Mouse (Mus musculus): ENCODE data around the gene Tomm7.
"Not testable (repeated sequence)": the region's sequence is repeated elsewhere in the genome, so short reads cannot be mapped to it uniquely, and the experiment has no call there.

Gene Tomm7

DNA sequence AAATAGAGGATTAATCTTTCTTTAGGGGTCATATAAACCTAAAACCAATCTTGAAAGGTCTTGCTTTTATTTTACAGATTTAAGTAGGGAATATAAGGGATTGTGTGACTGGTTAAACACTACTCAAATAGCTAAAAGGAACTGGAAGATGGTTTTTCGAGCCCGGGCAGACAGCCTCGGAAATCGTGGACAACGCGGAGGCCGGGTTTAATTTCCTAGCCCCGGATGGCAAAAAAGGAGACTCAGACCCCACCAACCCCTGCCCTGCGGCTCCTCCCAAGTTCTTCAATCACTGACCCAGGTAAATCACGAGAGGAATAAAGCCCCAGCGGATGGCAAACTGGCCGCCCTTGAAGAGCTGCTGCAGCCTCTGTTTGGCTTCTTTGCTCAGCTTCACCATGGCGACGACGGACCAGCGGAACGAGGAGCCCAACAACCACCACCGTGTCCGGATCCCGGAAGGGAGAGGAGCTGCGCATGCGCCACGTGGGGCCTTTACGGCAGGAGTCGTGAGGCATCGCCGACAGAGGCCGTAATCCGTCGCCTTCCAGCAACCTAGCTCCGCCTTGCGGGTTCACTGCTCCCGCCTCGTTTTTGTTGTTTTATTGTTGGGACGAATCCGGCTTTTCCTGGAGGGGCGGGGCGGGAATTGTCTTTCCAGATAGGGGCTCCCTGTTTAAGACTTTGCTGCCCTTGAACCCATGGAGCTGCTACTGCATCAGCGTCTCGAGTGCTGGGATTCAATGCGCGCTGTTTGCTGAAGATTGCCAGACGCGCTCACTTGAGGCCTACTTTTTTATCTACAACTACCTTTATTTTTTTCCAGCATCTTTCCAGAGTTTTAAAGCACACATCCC lies at the start of gene Tomm7:
Tomm7 (minus strand) TSS at position 488 of the 857 bp plus-strand sequence.
- ATAC-seq (ENCODE audit: low TSS enrichment), result peak; percentile 98

GRCm38 (mm10) chr5:23893156-23893863 lies 49.3 kb upstream of the Tomm7 start:
- ATAC-seq (ENCODE audit: low TSS enrichment), result no peak

GRCm38 (mm10) chr5:23890734-23891133 lies 46.8 kb upstream of the Tomm7 start:
- peak; percentile 95 for ATAC-seq (ENCODE audit: low TSS enrichment)

DNA sequence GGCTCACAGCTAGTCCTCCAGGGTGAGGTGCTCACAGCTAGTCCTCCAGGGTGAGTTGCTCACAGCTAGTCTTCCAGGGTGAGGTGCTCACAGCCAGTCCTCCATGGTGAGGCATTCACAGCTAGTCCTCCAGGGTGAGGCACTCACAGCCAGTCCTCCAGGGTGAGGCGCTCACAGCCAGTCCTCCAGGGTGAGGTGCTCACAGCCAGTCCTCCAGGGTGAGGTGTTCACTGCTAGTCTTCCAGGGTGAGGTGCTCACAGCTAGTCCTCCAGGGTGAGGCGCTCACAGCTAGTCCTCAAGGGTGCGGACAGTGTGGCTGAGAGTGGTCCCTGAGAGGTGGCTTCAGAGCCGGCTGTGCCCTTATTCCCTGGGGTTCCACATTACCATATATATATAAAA lies 45.5 kb upstream of the Tomm7 start:
- ATAC-seq (ENCODE audit: low TSS enrichment), result no peak

GRCm38 (mm10) chr5:23887111-23887510 lies 43.1 kb upstream of the Tomm7 start:
- no peak for ATAC-seq (ENCODE audit: low TSS enrichment)

GRCm38 (mm10) chr5:23874457-23874856 lies 30.5 kb upstream of the Tomm7 start:
- ATAC-seq (ENCODE audit: low TSS enrichment), result no peak

DNA sequence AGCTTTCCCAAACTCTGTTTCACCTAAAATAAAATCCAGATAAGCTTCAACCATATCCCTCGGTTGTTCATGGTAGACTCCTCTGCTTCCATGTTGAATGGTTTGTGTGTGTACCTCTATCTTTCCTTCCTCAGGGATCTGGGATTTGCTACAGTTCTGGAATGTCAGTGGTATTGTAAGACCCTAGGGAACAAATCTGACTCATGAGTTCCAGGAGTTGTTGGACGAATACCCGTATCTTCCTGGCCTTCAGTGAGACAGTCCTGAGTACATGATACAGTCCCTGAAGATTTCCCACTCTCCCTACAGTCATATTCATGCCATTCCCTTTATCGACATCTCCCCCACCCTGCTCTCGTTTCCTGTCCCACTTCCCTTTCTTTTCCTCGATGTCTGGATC lies 28.6 kb upstream of the Tomm7 start:
- ATAC-seq (ENCODE audit: low TSS enrichment), result no peak

GRCm38 (mm10) chr5:23871323-23871722 lies 27.4 kb upstream of the Tomm7 start:
- not testable (repeated sequence) for ATAC-seq (ENCODE audit: low TSS enrichment)

- ATAC-seq (ENCODE audit: low TSS enrichment), result peak; percentile 34; the same call in 1 of the 2 replicates
Observed at GRCm38 (mm10) chr5:23865941-23866340, 22.0 kb upstream of the Tomm7 start.

DNA sequence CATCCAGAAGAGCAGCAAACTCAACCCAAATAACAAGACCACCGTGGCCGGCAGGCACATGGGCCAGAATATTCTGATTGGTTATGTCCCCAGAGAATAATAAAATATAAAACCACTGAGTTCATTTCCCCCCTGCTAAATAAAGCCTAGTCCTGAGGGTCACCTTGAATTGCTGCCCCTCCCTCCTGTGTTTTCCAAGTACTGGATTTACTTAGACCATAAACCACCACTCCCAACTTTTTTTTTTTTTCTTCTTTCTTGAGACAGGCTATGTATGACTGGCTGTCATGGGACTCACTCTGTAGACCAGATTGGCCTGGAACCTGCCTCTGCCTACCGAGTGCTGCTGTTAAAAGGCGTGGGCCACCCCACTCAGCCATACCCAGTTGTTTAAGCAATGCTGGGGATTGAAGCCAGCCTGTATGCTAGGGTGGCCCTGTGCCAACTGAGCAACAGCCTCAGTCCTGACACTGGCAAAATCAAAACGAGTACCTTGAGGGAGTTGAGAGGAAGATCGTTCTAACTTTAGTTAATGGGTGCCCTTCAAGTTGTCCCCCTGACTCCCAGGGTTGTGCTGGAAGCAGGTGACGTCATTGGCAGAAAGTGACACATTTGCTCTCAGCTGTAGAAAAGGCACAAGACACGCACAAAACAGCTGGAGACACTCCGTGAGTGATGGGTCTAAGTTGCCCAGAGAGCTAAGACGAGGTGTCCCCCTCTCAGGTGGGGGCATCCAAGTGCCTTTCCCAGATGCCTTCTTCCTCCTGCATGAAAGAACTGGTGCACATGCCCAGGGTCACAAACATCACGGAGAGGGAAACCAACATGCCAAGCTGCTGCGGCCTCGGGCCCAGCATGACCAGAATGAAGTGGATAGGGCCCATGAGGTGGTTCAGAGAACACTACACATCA lies 20.3 kb upstream of the Tomm7 start:
- no peak for ATAC-seq (ENCODE audit: low TSS enrichment)

- no peak for ATAC-seq (ENCODE audit: low TSS enrichment)
Observed at GRCm38 (mm10) chr5:23863166-23864053, 19.4 kb upstream of the Tomm7 start.

DNA sequence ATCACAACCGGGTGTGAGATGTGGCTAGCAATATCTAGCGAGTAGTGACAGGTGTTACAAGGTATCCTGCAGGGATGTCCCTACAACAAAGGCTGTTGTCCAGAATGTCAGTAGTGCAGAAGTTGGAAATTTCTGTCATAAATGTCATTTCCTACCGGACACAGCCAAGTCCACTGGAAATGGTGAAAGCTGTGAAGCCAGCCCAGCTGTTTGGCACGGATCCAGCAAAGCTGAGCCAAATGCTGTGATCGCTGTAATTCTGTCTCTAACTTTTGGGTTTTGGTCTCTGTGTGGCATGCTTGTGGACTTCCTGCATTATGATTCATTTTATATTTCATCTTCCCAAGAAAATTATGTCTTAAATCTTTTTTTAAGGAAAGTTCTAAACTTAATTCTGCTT lies 18.3 kb upstream of the Tomm7 start:
- no peak for ATAC-seq (ENCODE audit: low TSS enrichment)

- no peak for ATAC-seq (ENCODE audit: low TSS enrichment)
Observed at GRCm38 (mm10) chr5:23861721-23862120, 17.8 kb upstream of the Tomm7 start.

DNA sequence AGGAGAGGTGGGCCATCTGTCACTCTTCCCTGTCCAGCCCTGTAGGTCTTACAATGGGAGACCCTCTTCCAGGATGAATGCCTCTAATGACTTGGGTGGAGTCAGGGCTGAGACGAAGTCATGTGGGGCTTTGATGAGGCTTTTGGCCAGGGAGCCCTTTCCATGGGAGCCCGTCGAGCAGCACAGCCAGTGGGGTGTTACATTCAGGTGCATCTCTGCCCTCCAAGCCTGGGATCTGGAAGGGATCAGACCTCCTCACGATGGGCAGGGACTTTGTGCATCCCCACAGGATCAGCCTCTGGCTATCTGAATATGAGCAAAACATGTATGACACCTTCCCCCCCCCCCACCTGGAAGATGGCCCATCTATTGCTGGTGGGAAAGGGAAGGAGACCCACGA lies 15.9 kb upstream of the Tomm7 start:
- ATAC-seq (ENCODE audit: low TSS enrichment), result no peak

- ATAC-seq (ENCODE audit: low TSS enrichment), result no peak
Observed at GRCm38 (mm10) chr5:23859087-23859718, 15.2 kb upstream of the Tomm7 start.

GRCm38 (mm10) chr5:23858643-23859042 lies 14.7 kb upstream of the Tomm7 start:
- peak; percentile 70; the same call in 1 of the 2 replicates for ATAC-seq (ENCODE audit: low TSS enrichment)

DNA sequence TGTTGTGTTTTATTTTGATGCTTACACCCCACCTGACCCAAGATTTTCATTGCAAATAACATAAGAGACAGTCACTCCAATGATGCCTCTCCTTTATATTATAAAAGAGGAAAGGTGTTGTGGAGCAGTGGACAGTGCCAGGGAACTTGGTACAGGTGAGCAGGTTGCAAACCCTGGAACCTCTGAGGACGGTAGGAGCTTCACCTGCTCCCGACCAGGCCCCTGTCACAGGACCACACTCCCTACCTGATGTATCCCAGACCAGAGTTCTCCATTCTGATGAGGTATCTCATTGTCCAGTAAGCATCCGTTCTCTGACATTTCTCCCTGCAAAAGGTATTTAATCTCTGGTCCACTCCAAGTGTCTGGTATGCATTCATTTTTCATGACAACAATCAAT lies 14.0 kb upstream of the Tomm7 start:
- ATAC-seq (ENCODE audit: low TSS enrichment), result no peak

- no peak for ATAC-seq (ENCODE audit: low TSS enrichment)
Observed at GRCm38 (mm10) chr5:23857189-23857588, 13.2 kb upstream of the Tomm7 start.

DNA sequence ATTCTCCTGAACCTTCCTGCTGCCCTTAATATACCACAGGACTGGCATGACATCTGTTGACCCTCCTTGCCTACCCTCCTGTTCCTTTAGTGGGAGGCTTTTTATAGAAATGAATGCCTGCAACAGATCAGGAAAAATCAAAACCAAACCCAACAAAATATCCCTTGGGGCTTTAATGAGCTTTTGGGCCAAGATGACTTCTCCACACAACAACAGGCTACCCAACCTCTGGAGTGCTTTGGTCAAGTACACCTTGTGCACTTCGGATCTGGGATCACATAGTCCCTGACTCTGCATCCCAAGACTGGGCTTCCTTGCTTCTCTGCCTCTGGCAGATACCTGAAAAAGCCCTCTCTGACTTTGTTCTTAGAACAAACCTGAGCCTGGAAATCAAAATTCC lies 12.2 kb upstream of the Tomm7 start:
- no peak for ATAC-seq (ENCODE audit: low TSS enrichment)

DNA sequence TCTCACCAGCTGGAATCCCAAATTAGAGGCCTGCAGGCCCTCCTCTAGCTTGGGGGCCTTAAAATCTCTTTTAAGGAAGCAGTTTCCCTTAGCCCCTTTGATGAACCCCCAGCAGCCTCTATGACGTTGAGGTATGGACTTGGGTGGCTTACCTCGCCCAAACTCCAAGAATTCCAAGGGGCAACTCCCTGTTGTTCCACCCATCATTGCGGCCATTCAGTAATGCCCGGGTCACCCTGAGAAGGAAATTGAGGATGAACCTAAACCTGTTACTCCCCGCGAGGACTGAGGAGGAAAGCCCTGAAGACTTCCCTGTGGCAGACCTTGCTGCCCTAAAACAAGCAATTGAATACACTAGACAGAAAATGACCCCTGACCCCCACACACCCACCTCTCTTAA lies 11.5 kb upstream of the Tomm7 start:
- ATAC-seq (ENCODE audit: low TSS enrichment), result no peak
